Mouse (Mus musculus) spleen, adult 2 months (tissue): ENCODE measurements at regions not wholly inside any gene's neighbourhood (a gene's known extent, or its start where the extent isn't known, plus 50 kb on each side); places are given as distances from the start of the nearest gene placed in this dataset.

Experiments used
- CTCF ChIP-seq: fragments of 200-500 bp; IDR thresholded peaks from 2 replicates; pipeline ENCODE4 v1.5.1; 2011; ENCODE audit warnings: mild to moderate bottlenecking, inconsistent platforms; ENCODE audit not compliant: insufficient read depth, insufficient read length, insufficient replicate concordance; ENCODE audit errors: extremely low read depth
- POLR2A ChIP-seq: fragments of 200-500 bp; IDR thresholded peaks from 2 replicates; pipeline ENCODE4 v1.6.1; 2011; ENCODE audit warnings: low read depth, low read length, inconsistent platforms

DNA sequence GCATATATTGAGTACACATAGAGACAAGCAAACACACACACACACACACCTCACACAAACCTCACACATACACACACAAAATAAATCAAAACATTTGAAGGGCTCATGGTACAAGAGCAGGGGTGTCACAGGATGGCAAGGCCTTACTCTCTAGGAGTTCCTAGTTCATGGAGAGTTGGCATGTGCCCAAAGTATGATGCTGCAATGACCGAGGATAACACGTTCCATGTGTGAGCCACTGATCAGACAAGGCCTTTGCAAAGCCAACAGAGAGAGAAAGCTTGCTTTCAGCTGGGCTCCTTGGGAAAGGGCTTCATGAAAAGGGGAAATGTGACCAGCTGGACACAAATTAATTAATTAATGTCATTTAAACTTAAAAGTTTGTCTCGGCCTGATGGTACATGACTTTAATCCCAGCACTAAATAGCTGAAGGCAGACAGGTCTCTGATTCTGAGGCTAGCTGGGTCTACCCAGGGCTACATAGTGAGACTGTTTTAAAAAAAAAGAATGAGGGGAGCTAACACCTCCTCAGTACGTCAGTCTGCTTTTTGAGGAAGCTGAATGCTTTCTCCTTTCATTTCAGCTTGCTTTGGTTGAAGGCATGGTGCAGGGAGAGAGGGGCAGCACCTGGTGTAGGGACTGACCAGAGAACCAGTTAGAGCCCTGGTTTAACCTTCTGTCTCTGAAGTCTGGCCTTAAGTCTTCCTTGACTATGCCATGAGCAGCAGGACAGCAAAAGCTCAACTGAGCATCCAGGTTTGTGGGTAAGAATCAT, 156.4 kb upstream of the Lmo4 start:
- no peak for TF ChIP-seq POLR2A
- no peak for TF ChIP-seq CTCF
